Mouse (Mus musculus) neural tube, embryonic 15.5 days (tissue): ENCODE measurements around the gene Kcnk10. TPM values are rescaled to one million over a fixed set of nuclear protein-coding genes. Genes with fewer than 3 reads are reported as not detected.

ENCODE experiments used
- ATAC-seq: fragments of 200-750 bp; cut with Nextera tagmentation; 2 replicates; pipeline ENCODE4 v1.8.0; 2017; ENCODE audit warnings: mild to moderate bottlenecking, moderate TSS enrichment, moderate library complexity; ENCODE audit not compliant: low FRiP score
- H3K27ac ChIP-seq: fragments of 300-500 bp; sonication (generic); replicated peaks from 2 replicates; pipeline ENCODE4 v1.5.1; 2015; ENCODE audit warnings: mild to moderate bottlenecking, inconsistent platforms
- H3K27me3 ChIP-seq: fragments of 300-500 bp; sonication (generic); replicated peaks from 2 replicates; pipeline ENCODE4 v1.6.1; 2015; ENCODE audit warnings: inconsistent platforms
- H3K36me3 ChIP-seq: fragments of 300-500 bp; sonication (generic); 2 replicates; pipeline ENCODE4 v1.6.1; 2015; ENCODE audit warnings: inconsistent platforms
- H3K4me1 ChIP-seq: fragments of 300-500 bp; sonication (generic); 2 replicates; pipeline ENCODE4 v1.6.1; 2015; ENCODE audit warnings: inconsistent platforms
- H3K4me2 ChIP-seq: fragments of 300-500 bp; sonication (generic); 2 replicates; pipeline ENCODE4 v1.6.1; 2015; ENCODE audit warnings: inconsistent platforms, mild to moderate bottlenecking, moderate library complexity
- H3K4me3 ChIP-seq: fragments of 300-500 bp; sonication (generic); replicated peaks from 2 replicates; pipeline ENCODE4 v1.5.1; 2015; ENCODE audit warnings: mild to moderate bottlenecking, inconsistent platforms
- H3K9ac ChIP-seq: fragments of 300-500 bp; sonication (generic); replicated peaks from 2 replicates; pipeline ENCODE4 v1.6.1; 2015; ENCODE audit warnings: mild to moderate bottlenecking, inconsistent platforms
- H3K9me3 ChIP-seq: fragments of 300-500 bp; sonication (generic); replicated peaks from 2 replicates; pipeline ENCODE4 v1.6.1; 2016; ENCODE audit warnings: inconsistent platforms
- WGBS: fragments of 180-500 bp; shearing (Covaris S2); methylation state at CpG from one replicate; pipeline ENCODE4 v1.1.7; 2015; ENCODE audit warnings: mixed read lengths; 5-methylcytosine and 5-hydroxymethylcytosine counted together
- polyA plus RNA-seq: library from polyadenylated mRNA; unstranded; fragments of >200 nt; fragmentation: Nextera tagmentation; extraction: Ambion mirVana; gene quantifications from 2 replicates; pipeline ENCODE4 v1.2.1, GENCODE M21; 2015

The Kcnk10 gene
- polyA plus RNA-seq, 1 experiment from 2014 or later: 31.5 TPM

- Histone ChIP-seq H3K27me3 (no peaks in the 10 kb centered on the region), H3K36me3 (0 out of 2 replicates have a peak, but pooled peaks cover 2% of the 10 kb centered on the region), H3K4me3 (no peak overlapping the region), H3K9ac (no peak overlapping the region), H3K27ac (0 out of 2 replicates have a peak overlapping the region, but pooled peaks have one; percentile 18), H3K9me3 (no peaks in the 10 kb centered on the region), H3K4me2 (no peak overlapping the region), H3K4me1 (peaks cover 6% of the 10 kb centered on the region; the same call in 1 of the 2 replicates)
- 92% methylated on average over 6 of the region's 6 CpGs for WGBS
- no peak for ATAC-seq
Observed at GRCm38 (mm10) chr12:98536036-98536435, 42.1 kb downstream of the Kcnk10 start.

GRCm38 (mm10) chr12:98535494-98535901, 42.6 kb downstream of the Kcnk10 start:
- no peak for ATAC-seq

GRCm38 (mm10) chr12:98528635-98529034, 49.5 kb downstream of the Kcnk10 start:
- WGBS: 94% methylated on average over 8 of the region's 8 CpGs
- H3K9ac ChIP-seq: no peak overlapping the region

More at GRCm38 (mm10) chr12:98535494-98535901, 42.6 kb downstream of the Kcnk10 start:
- no peak overlapping the region for H3K4me3 ChIP-seq
- H3K36me3 ChIP-seq: 0 out of 2 replicates have a peak, but pooled peaks cover 2% of the 10 kb centered on the region
- no peaks in the 10 kb centered on the region for H3K9me3 ChIP-seq
- H3K9ac ChIP-seq: no peak overlapping the region
- 91% methylated on average over 9 of the region's 9 CpGs for WGBS
- H3K27me3 ChIP-seq: no peaks in the 10 kb centered on the region
- no peak overlapping the region for H3K4me2 ChIP-seq
- peaks cover 6% of the 10 kb centered on the region; the same call in 1 of the 2 replicates for H3K4me1 ChIP-seq
- H3K27ac ChIP-seq: no peak overlapping the region

GRCm38 (mm10) chr12:98525361-98525760, 52.7 kb downstream of the Kcnk10 start:
- H3K27ac ChIP-seq: 0 out of 2 replicates have a peak overlapping the region, but pooled peaks have one; percentile 23
- H3K4me3 ChIP-seq: no peak overlapping the region
- no peak for ATAC-seq
- no peak overlapping the region for H3K4me2 ChIP-seq
- H3K36me3 ChIP-seq: peaks cover 12% of the 10 kb centered on the region; the same call in 1 of the 2 replicates
- 86% methylated on average over 8 of the region's 8 CpGs for WGBS
- no peak overlapping the region for H3K9ac ChIP-seq
- peaks cover 26% of the 10 kb centered on the region for H3K4me1 ChIP-seq
- H3K9me3 ChIP-seq: no peaks in the 10 kb centered on the region
- no peaks in the 10 kb centered on the region for H3K27me3 ChIP-seq

More at GRCm38 (mm10) chr12:98528635-98529034, 49.5 kb downstream of the Kcnk10 start:
- Histone ChIP-seq H3K4me3 (no peak overlapping the region), H3K4me1 (peaks cover 17% of the 10 kb centered on the region), H3K9me3 (no peaks in the 10 kb centered on the region), H3K4me2 (no peak overlapping the region), H3K27me3 (no peaks in the 10 kb centered on the region), H3K27ac (no peak overlapping the region), H3K36me3 (peaks cover 12% of the 10 kb centered on the region; the same call in 1 of the 2 replicates)
- no peak for ATAC-seq

- WGBS: 66% methylated on average over 13 of the region's 13 CpGs
- peaks cover 28% of the 10 kb centered on the region for H3K4me1 ChIP-seq
- peaks cover 12% of the 10 kb centered on the region; the same call in 1 of the 2 replicates for H3K36me3 ChIP-seq
- H3K9me3 ChIP-seq: no peaks in the 10 kb centered on the region
- no peaks in the 10 kb centered on the region for H3K27me3 ChIP-seq
- H3K9ac ChIP-seq: no peak overlapping the region
- H3K4me2 ChIP-seq: no peak overlapping the region
- ATAC-seq: no peak
- 0 out of 2 replicates have a peak overlapping the region, but pooled peaks have one; percentile 23 for H3K27ac ChIP-seq
- H3K4me3 ChIP-seq: no peak overlapping the region
Observed at GRCm38 (mm10) chr12:98524331-98525311, 53.5 kb downstream of the Kcnk10 start.

GRCm38 (mm10) chr12:98521311-98521710, 56.8 kb downstream of the Kcnk10 start:
- no peak overlapping the region for H3K4me2 ChIP-seq
- no peaks in the 10 kb centered on the region for H3K9me3 ChIP-seq
- H3K27ac ChIP-seq: peak overlapping the region; percentile 49
- ATAC-seq: no peak
- H3K36me3 ChIP-seq: 0 out of 2 replicates have a peak, but pooled peaks cover 7% of the 10 kb centered on the region
- 70% methylated on average over 4 of the region's 4 CpGs for WGBS
- H3K4me3 ChIP-seq: no peak overlapping the region
- H3K27me3 ChIP-seq: no peaks in the 10 kb centered on the region
- peaks cover 28% of the 10 kb centered on the region for H3K4me1 ChIP-seq
- H3K9ac ChIP-seq: no peak overlapping the region

GRCm38 (mm10) chr12:98520568-98520931, 57.6 kb downstream of the Kcnk10 start:
- Histone ChIP-seq H3K4me2 (no peak overlapping the region), H3K36me3 (0 out of 2 replicates have a peak, but pooled peaks cover 4% of the 10 kb centered on the region), H3K4me3 (no peak overlapping the region), H3K27ac (peak overlapping the region; percentile 77), H3K9me3 (no peaks in the 10 kb centered on the region), H3K9ac (no peak overlapping the region), H3K27me3 (no peaks in the 10 kb centered on the region), H3K4me1 (peaks cover 28% of the 10 kb centered on the region)
- peak; percentile 76 for ATAC-seq
- WGBS: 34% methylated on average over 4 of the region's 4 CpGs

GRCm38 (mm10) chr12:98519866-98520567, 58.1 kb downstream of the Kcnk10 start:
- Histone ChIP-seq H3K9me3 (no peaks in the 10 kb centered on the region), H3K9ac (no peak overlapping the region), H3K36me3 (0 out of 2 replicates have a peak, but pooled peaks cover 4% of the 10 kb centered on the region), H3K4me3 (no peak overlapping the region), H3K4me1 (peaks cover 28% of the 10 kb centered on the region), H3K27ac (peak overlapping the region; percentile 77), H3K27me3 (no peaks in the 10 kb centered on the region), H3K4me2 (no peak overlapping the region)
- 46% methylated on average over 7 of the region's 7 CpGs for WGBS
- ATAC-seq: peak; percentile 62

GRCm38 (mm10) chr12:98505601-98506000, 72.5 kb downstream of the Kcnk10 start:
- Histone ChIP-seq H3K36me3 (peaks cover 8% of the 10 kb centered on the region; the same call in 1 of the 2 replicates), H3K4me2 (no peak overlapping the region), H3K9ac (no peak overlapping the region), H3K27ac (no peak overlapping the region), H3K9me3 (no peaks in the 10 kb centered on the region), H3K4me3 (no peak overlapping the region), H3K4me1 (peaks cover 21% of the 10 kb centered on the region), H3K27me3 (no peaks in the 10 kb centered on the region)
- WGBS: 64% methylated on average over 4 of the region's 4 CpGs
- ATAC-seq: no peak

GRCm38 (mm10) chr12:98501528-98502280, 76.4 kb downstream of the Kcnk10 start:
- Histone ChIP-seq H3K9me3 (no peaks in the 10 kb centered on the region), H3K4me2 (peak overlapping the region; percentile 1; the same call in 1 of the 2 replicates), H3K9ac (no peak overlapping the region; the same call in 1 of the 2 replicates), H3K27ac (peak overlapping the region; percentile 11; the same call in 1 of the 2 replicates), H3K4me1 (peaks cover 21% of the 10 kb centered on the region), H3K36me3 (0 out of 2 replicates have a peak, but pooled peaks cover 2% of the 10 kb centered on the region), H3K4me3 (no peak overlapping the region), H3K27me3 (no peaks in the 10 kb centered on the region)
- ATAC-seq: peak; percentile 54
- WGBS: 40% methylated on average over 11 of the region's 11 CpGs
